In genomic region chr2:131617916-131618315, GRCm38 (mm10) we compare ENCODE assay signal across 20 mouse cellular contexts. TPM values are rescaled to one million over a fixed set of nuclear protein-coding genes. Genes with fewer than 3 reads are reported as not detected.
"Had no signal": no experiment of that assay in that cellular context is flagged by ENCODE, and none has a peak within 500 bp of the region (broad histone marks: within the 10 kb centered on the region; RNA-seq: fewer than 3 reads in every experiment).

No protein-coding gene starts in this region.

- DNase-seq: lung, adult 18-20 months; lung, embryonic 14.5 days; lung, postnatal 10 days; lung, postnatal 4 days; retina, postnatal 1 day; right cerebral cortex, adult 18-20 months; right cerebral cortex, postnatal 25 days; right cerebral cortex, postnatal 4 days; spleen, adult 18-20 months; thymus, adult 18-20 months; thymus, postnatal 25 days; thymus, postnatal 4 days had no signal

- ATAC-seq: midbrain, embryonic 15.5 days had no signal

- H3K4me1 ChIP-seq: midbrain, embryonic 10.5 days; midbrain, embryonic 12.5 days; midbrain, embryonic 15.5 days; neural tube, embryonic 13.5 days; neural tube, embryonic 15.5 days had no signal

- H3K27ac ChIP-seq: midbrain, embryonic 10.5 days; midbrain, embryonic 12.5 days; midbrain, embryonic 15.5 days; neural tube, embryonic 13.5 days; neural tube, embryonic 15.5 days had no signal

- H3K4me2 ChIP-seq: lung, embryonic 14.5 days; midbrain, embryonic 12.5 days; midbrain, embryonic 15.5 days; neural tube, embryonic 13.5 days; neural tube, embryonic 15.5 days had no signal

- H3K36me3 ChIP-seq: midbrain, embryonic 10.5 days; midbrain, embryonic 12.5 days; midbrain, embryonic 15.5 days; neural tube, embryonic 13.5 days; neural tube, embryonic 15.5 days had no signal

- H3K4me3 ChIP-seq: midbrain, embryonic 10.5 days; midbrain, embryonic 12.5 days; midbrain, embryonic 15.5 days; myocyte; neural tube, embryonic 13.5 days; neural tube, embryonic 15.5 days had no signal

- H3K27me3 ChIP-seq: midbrain, embryonic 12.5 days; midbrain, embryonic 15.5 days; neural tube, embryonic 13.5 days; neural tube, embryonic 15.5 days had no signal

- H3K9ac ChIP-seq: lung, embryonic 14.5 days; midbrain, embryonic 12.5 days; midbrain, embryonic 15.5 days; neural tube, embryonic 13.5 days; neural tube, embryonic 15.5 days had no signal

- H3K9me3 ChIP-seq: midbrain, embryonic 10.5 days; midbrain, embryonic 12.5 days; midbrain, embryonic 15.5 days; neural tube, embryonic 13.5 days; neural tube, embryonic 15.5 days had no signal

RNA-seq across cellular contexts. Expression of gene Adra1d, which starts 55.8 kb away (rescaled TPM):
- total RNA-seq: megakaryocyte, adult 5-6 weeks; megakaryocyte-erythroid progenitor cell, adult 5-6 weeks had no signal
